Mouse (Mus musculus): Measurements from ENCODE around the gene Garnl3.

The Garnl3 gene

DNA sequence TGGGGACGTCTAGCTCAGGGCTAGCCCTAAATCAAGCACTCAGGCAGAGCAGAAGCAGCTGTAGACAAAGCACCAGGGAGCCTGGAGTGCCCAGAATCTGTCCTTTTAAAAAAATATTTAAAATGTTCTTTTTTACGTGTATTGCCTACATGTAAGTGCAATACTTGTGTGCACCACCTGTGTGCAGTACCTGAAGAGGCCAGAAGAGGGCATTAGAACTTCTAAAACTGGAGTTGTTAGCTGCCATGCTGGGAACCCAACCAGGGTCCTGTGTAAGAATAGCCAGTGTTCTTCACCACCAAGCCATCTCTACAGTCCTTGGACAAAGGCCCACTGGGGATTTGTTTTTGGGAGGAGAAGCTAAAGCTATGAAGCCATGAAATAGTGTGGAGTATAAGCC lies 176.9 kb downstream of the Garnl3 start:
- intact Hi-C loops (cut with DNase I), result no loop called here

DNA sequence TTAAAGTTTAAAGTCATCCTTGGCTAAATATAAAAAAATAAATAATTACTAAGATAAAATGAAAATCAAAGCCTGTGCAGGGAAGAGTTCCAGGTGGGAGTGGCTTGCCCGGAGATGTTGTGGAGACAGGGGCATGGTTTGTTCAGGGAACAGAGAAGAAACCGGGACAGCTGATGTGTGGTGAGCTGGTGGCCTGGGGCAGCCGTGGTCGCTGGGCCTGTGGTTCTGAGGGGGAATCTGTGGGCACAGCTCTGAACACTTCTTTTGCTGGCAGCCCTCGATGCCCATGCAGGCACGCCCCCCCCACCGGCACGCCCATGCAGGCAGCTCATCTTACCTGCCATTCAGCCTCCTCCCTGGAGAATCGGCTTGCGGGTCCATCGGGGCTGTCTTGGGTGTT lies 184.0 kb downstream of the Garnl3 start:
- intact Hi-C loops (cut with DNase I), result no loop called here

DNA sequence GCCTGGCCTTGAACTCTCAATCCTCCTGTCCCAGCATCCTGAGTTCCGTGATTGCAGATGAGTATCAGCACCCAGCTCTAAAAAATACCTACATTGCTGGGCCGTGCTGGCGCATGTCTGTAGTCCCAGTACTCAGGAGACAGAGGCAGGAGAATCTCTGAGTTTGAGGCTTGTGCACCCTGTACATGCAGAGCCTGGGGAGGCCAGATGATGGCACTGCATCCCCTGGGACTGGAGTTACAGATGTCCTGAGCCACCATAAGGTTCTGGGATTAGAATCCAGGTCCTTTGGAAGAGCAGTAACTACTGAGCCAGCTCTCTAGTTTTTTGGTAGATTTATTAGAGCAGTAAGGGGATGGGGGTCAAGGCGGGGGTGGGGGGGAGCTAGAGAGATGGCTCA lies 191.0 kb downstream of the Garnl3 start:
- intact Hi-C loops (cut with DNase I), result no loop called here

DNA sequence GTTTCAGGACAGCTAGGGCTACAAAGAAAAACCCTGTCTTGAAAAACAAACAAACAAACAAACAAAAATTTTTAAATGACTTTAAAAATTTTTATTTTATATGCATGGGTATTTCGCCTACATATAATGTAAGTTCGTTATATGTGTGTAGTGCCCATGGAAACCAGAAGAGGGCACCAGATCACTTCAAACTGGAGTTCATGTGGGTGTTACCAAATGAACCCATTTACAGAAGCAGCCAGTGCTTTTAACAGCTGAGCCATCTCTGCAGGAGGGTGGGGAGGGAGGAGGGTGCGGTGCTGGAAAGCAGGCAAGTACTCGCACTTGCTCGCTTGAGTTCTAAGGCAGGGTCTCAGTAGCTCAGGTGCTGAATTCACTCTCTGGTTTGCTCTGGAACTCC lies 192.0 kb downstream of the Garnl3 start:
- intact Hi-C loops (cut with DNase I), result no loop called here

DNA sequence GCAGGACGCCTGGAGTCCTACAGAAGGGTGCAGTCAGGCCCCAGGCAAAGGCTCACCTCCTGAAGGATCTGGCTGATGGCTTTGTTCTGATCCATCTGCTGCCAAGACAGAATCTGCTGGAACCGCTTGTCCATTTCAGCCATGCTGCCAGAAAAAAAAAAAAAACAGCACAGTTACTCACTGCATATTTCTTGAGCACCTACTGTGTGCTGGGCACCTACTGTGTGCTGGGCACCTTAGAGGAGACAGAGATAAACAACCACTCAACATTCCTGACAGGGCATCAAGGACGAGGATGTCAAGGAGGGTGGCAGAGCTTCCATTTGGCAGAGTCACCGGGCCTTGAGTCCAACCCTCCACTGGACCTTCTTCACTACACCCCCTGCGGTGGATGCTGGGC lies 192.7 kb downstream of the Garnl3 start:
- intact Hi-C loops (cut with DNase I), result no loop called here

Data from adrenal gland (tissue).